Mouse (Mus musculus) neural tube, embryonic 12.5 days (tissue): ENCODE data around the gene Galnt13. TPM values are rescaled to one million over a fixed set of nuclear protein-coding genes. Genes with fewer than 3 reads are reported as not detected.
"Not testable (repeated sequence)": the region's sequence is repeated elsewhere in the genome, so short reads cannot be mapped to it uniquely, and the experiment has no call there.

Experiments used
- ATAC-seq: fragments of 200-750 bp; cut with Nextera tagmentation; 2 replicates; pipeline ENCODE4 v1.8.0; 2017; ENCODE audit warnings: low read depth, mild to moderate bottlenecking, moderate TSS enrichment, moderate library complexity; ENCODE audit not compliant: low FRiP score
- H3K27ac ChIP-seq: fragments of 300-500 bp; sonication (generic); 2 replicates; pipeline ENCODE4 v1.5.1; 2016
- H3K27me3 ChIP-seq: fragments of 300-500 bp; sonication (generic); replicated peaks from 2 replicates; pipeline ENCODE4 v1.6.1; 2016; ENCODE audit warnings: mild to moderate bottlenecking
- H3K36me3 ChIP-seq: fragments of 300-500 bp; sonication (generic); 2 replicates; pipeline ENCODE4 v1.6.1; 2016; ENCODE audit warnings: mild to moderate bottlenecking
- H3K4me1 ChIP-seq: fragments of 300-500 bp; sonication (generic); 2 replicates; pipeline ENCODE4 v1.6.1; 2016
- H3K4me2 ChIP-seq: fragments of 300-500 bp; sonication (generic); replicated peaks from 2 replicates; pipeline ENCODE4 v1.6.1; 2016; ENCODE audit warnings: mild to moderate bottlenecking
- H3K4me3 ChIP-seq: fragments of 300-500 bp; sonication (generic); 2 replicates; pipeline ENCODE4 v1.5.1; 2016
- H3K9ac ChIP-seq: fragments of 300-500 bp; sonication (generic); 2 replicates; pipeline ENCODE4 v1.6.1; 2016; ENCODE audit warnings: mild to moderate bottlenecking
- H3K9me3 ChIP-seq: fragments of 300-500 bp; sonication (generic); 2 replicates; pipeline ENCODE4 v1.6.1; 2016; ENCODE audit warnings: mild to moderate bottlenecking
- WGBS: fragments of 180-500 bp; shearing (Covaris S2); methylation state at CpG from one replicate; pipeline ENCODE4 v1.1.7; 2016; 5-methylcytosine and 5-hydroxymethylcytosine counted together
- polyA plus RNA-seq: library from polyadenylated mRNA; unstranded; fragments of >200 nt; fragmentation: Nextera tagmentation; extraction: Ambion mirVana; gene quantifications from 2 replicates; pipeline ENCODE4 v1.2.1, GENCODE M21; 2016

The Galnt13 gene
- polyA plus RNA-seq, 1 experiment from 2014 or later: 8.5 TPM

- Histone ChIP-seq H3K36me3 (no peaks in the 10 kb centered on the region), H3K4me3 (no peak overlapping the region), H3K9me3 (no peaks in the 10 kb centered on the region), H3K4me2 (no peak overlapping the region), H3K27ac (no peak overlapping the region), H3K9ac (no peak overlapping the region), H3K27me3 (no peaks in the 10 kb centered on the region), H3K4me1 (no peaks in the 10 kb centered on the region)
- no peak for ATAC-seq
- 77% methylated on average over 2 of the region's 2 CpGs for WGBS
These were observed 131.1 kb downstream of the Galnt13 start for GRCm38 (mm10) chr2:54567186-54567585.

DNA sequence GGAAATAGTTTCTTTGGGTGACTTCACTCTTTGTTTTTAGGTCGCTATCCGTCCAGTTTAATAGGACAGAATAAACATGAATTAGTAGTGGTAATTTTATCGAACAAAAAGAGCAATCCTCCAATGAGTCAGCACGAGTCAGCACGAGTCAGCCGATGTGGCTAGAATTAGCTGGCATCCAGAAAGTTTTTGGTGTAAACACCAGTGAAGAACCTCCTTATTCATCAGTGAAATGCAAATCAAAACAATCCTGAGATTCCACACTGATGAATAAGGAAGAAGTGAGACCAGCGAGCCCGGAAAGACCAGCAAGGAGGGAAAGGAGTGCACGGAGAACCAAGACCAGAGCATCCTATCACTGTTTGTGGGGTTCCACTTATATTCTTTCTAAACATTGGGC lies 131.5 kb downstream of the Galnt13 start:
- no peak for ATAC-seq
- Histone ChIP-seq H3K4me1 (no peaks in the 10 kb centered on the region), H3K36me3 (no peaks in the 10 kb centered on the region), H3K9me3 (no peaks in the 10 kb centered on the region), H3K27me3 (no peaks in the 10 kb centered on the region), H3K4me2 (no peak overlapping the region), H3K9ac (no peak overlapping the region), H3K4me3 (no peak overlapping the region), H3K27ac (no peak overlapping the region)
- 87% methylated on average over 9 of the region's 9 CpGs for WGBS

- whole genome bisulfite sequencing: no CpG with 5 or more reads among the region's 5 CpGs
- H3K27me3 ChIP-seq, H3K4me3 ChIP-seq, H3K9me3 ChIP-seq, H3K4me2 ChIP-seq, H3K9ac ChIP-seq, H3K4me1 ChIP-seq, H3K36me3 ChIP-seq, H3K27ac ChIP-seq: not testable (repeated sequence)
- ATAC-seq: peak; percentile 25; the same call in 1 of the 2 replicates
These were observed 277.7 kb downstream of the Galnt13 start for GRCm38 (mm10) chr2:54713817-54714216.

DNA sequence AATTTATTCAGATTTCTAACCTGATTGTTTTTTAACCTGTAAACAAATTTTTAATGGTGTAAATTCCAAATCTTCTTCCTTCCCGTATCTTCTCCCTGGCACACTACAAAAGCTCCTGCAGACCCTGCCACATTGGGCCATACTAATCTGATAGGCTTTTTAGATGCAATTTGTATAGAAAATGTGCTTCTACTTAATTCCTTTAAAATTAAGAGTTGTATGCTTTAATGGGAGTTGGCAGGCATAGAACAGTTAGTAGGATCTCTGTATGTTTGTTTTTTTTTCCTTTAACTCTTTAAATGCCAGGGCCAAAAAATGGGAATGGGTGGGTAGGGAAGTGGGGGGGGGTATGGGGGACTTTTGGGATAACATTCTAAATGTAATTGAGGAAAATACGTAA lies 315.1 kb downstream of the Galnt13 start:
- Histone ChIP-seq H3K4me2 (no peak overlapping the region), H3K9me3 (no peaks in the 10 kb centered on the region), H3K27me3 (no peaks in the 10 kb centered on the region), H3K4me1 (no peaks in the 10 kb centered on the region), H3K36me3 (no peaks in the 10 kb centered on the region), H3K9ac (no peak overlapping the region), H3K27ac (no peak overlapping the region), H3K4me3 (no peak overlapping the region)
- 94% methylated on average over 2 of the region's 2 CpGs for WGBS
- no peak for ATAC-seq

GRCm38 (mm10) chr2:54759781-54760180 lies 323.7 kb downstream of the Galnt13 start:
- ATAC-seq: no peak
- 42% methylated on average over 4 of the region's 4 CpGs for WGBS
- no peaks in the 10 kb centered on the region for H3K27me3 ChIP-seq

GRCm38 (mm10) chr2:54778790-54779273 lies 342.7 kb downstream of the Galnt13 start:
- Histone ChIP-seq H3K9me3 (no peaks in the 10 kb centered on the region), H3K27me3 (no peaks in the 10 kb centered on the region), H3K4me1 (no peaks in the 10 kb centered on the region), H3K4me2 (no peak overlapping the region), H3K36me3 (no peaks in the 10 kb centered on the region), H3K27ac (no peak overlapping the region), H3K9ac (no peak overlapping the region), H3K4me3 (no peak overlapping the region)
- WGBS: 84% methylated on average over 2 of the region's 2 CpGs
- no peak for ATAC-seq

More at GRCm38 (mm10) chr2:54759781-54760180, 323.7 kb downstream of the Galnt13 start:
- no peak overlapping the region for H3K27ac ChIP-seq
- no peaks in the 10 kb centered on the region for H3K36me3 ChIP-seq
- H3K9ac ChIP-seq: no peak overlapping the region
- no peak overlapping the region for H3K4me2 ChIP-seq
- H3K9me3 ChIP-seq: no peaks in the 10 kb centered on the region
- no peaks in the 10 kb centered on the region for H3K4me1 ChIP-seq
- H3K4me3 ChIP-seq: no peak overlapping the region

- H3K9ac ChIP-seq: no peak overlapping the region
- no peaks in the 10 kb centered on the region for H3K36me3 ChIP-seq
- H3K9me3 ChIP-seq: no peaks in the 10 kb centered on the region
- H3K4me3 ChIP-seq: no peak overlapping the region
- H3K4me2 ChIP-seq: no peak overlapping the region
- no peaks in the 10 kb centered on the region for H3K27me3 ChIP-seq
- WGBS: 88% methylated on average over 2 of the region's 2 CpGs
- ATAC-seq: no peak
- no peak overlapping the region for H3K27ac ChIP-seq
- no peaks in the 10 kb centered on the region for H3K4me1 ChIP-seq
These were observed 377.6 kb downstream of the Galnt13 start for GRCm38 (mm10) chr2:54813670-54814256.

GRCm38 (mm10) chr2:54841245-54841644 lies 405.1 kb downstream of the Galnt13 start:
- peak; percentile 81 for ATAC-seq

GRCm38 (mm10) chr2:54906282-54907060 lies 470.4 kb downstream of the Galnt13 start:
- H3K4me3 ChIP-seq: no peak overlapping the region
- 89% methylated on average over 7 of the region's 7 CpGs for WGBS
- H3K9ac ChIP-seq: no peak overlapping the region
- no peak for ATAC-seq
- no peaks in the 10 kb centered on the region for H3K9me3 ChIP-seq
- H3K27me3 ChIP-seq: no peaks in the 10 kb centered on the region
- no peak overlapping the region for H3K27ac ChIP-seq
- no peaks in the 10 kb centered on the region for H3K36me3 ChIP-seq
- no peaks in the 10 kb centered on the region for H3K4me1 ChIP-seq
- no peak overlapping the region for H3K4me2 ChIP-seq

More at GRCm38 (mm10) chr2:54841245-54841644, 405.1 kb downstream of the Galnt13 start:
- Histone ChIP-seq H3K4me2 (no peak overlapping the region), H3K4me3 (no peak overlapping the region), H3K4me1 (no peaks in the 10 kb centered on the region), H3K9me3 (no peaks in the 10 kb centered on the region), H3K9ac (no peak overlapping the region), H3K27me3 (no peaks in the 10 kb centered on the region), H3K27ac (no peak overlapping the region), H3K36me3 (no peaks in the 10 kb centered on the region)
- 15% methylated on average over 1 of the region's 1 CpGs for WGBS

- no peak overlapping the region for H3K27ac ChIP-seq
- H3K4me3 ChIP-seq: no peak overlapping the region
- no peaks in the 10 kb centered on the region for H3K36me3 ChIP-seq
- ATAC-seq: peak; percentile 66
- H3K9ac ChIP-seq: no peak overlapping the region
- WGBS: 63% methylated on average over 1 of the region's 1 CpGs
- no peaks in the 10 kb centered on the region for H3K9me3 ChIP-seq
- no peaks in the 10 kb centered on the region for H3K4me1 ChIP-seq
- H3K4me2 ChIP-seq: no peak overlapping the region
- no peaks in the 10 kb centered on the region for H3K27me3 ChIP-seq
These were observed 479.1 kb downstream of the Galnt13 start for GRCm38 (mm10) chr2:54915088-54915670.

GRCm38 (mm10) chr2:54936369-54936768 lies 500.3 kb downstream of the Galnt13 start:
- H3K27ac ChIP-seq: no peak overlapping the region
- no peak overlapping the region for H3K4me3 ChIP-seq
- 94% methylated on average over 3 of the region's 3 CpGs for WGBS
- no peaks in the 10 kb centered on the region for H3K4me1 ChIP-seq
- ATAC-seq: no peak
- H3K36me3 ChIP-seq: no peaks in the 10 kb centered on the region
- H3K4me2 ChIP-seq: no peak overlapping the region
- H3K9me3 ChIP-seq: no peaks in the 10 kb centered on the region
- H3K27me3 ChIP-seq: no peaks in the 10 kb centered on the region
- H3K9ac ChIP-seq: no peak overlapping the region

- no peak for ATAC-seq
- H3K27ac ChIP-seq: no peak overlapping the region
- no peaks in the 10 kb centered on the region for H3K27me3 ChIP-seq
- no peaks in the 10 kb centered on the region for H3K4me1 ChIP-seq
- no peak overlapping the region for H3K4me2 ChIP-seq
- no peaks in the 10 kb centered on the region for H3K9me3 ChIP-seq
- H3K9ac ChIP-seq: no peak overlapping the region
- H3K36me3 ChIP-seq: no peaks in the 10 kb centered on the region
- H3K4me3 ChIP-seq: no peak overlapping the region
These were observed 501.2 kb downstream of the Galnt13 start for GRCm38 (mm10) chr2:54937306-54937705.
